Mouse (Mus musculus): Measurements from ENCODE around the gene Rrp12. TPM values are rescaled to one million over a fixed set of nuclear protein-coding genes. Genes with fewer than 3 reads are reported as not detected.
"Not testable (repeated sequence)": the region's sequence is repeated elsewhere in the genome, so short reads cannot be mapped to it uniquely, and the experiment has no call there.

The Rrp12 gene
- polyA plus RNA-seq, 1 experiment = 19.0 TPM

GRCm38 (mm10) chr19:41850719-41851543, 45.0 kb downstream of the Rrp12 start:
- no peak for DNase-seq (ENCODE audit: extremely low spot score in 1 of 2, low spot score in 1 of 2)

- DNase-seq (ENCODE audit: extremely low spot score in 1 of 2, low spot score in 1 of 2) = no peak
Observed at GRCm38 (mm10) chr19:41850021-41850718, 45.8 kb downstream of the Rrp12 start.

- peak; percentile 55 to 83 for DNase-seq (ENCODE audit: extremely low spot score in 1 of 2, low spot score in 1 of 2)
Observed at GRCm38 (mm10) chr19:41847992-41848851, 47.8 kb downstream of the Rrp12 start, which contains the start of gene Frat2. Gene Frat2, minus strand, starts transcription at chr19:41848132.

GRCm38 (mm10) chr19:41847614-41847991, 48.4 kb downstream of the Rrp12 start:
- DNase-seq (ENCODE audit: extremely low spot score in 1 of 2, low spot score in 1 of 2) = not testable (repeated sequence)

- DNase-seq (ENCODE audit: extremely low spot score in 1 of 2, low spot score in 1 of 2) = peak in 1 of 2 experiments; percentile 45
Observed at GRCm38 (mm10) chr19:41847091-41847581, 48.8 kb downstream of the Rrp12 start.

GRCm38 (mm10) chr19:41846366-41847090, 49.4 kb downstream of the Rrp12 start:
- peak in 1 of 2 experiments; percentile 17 for DNase-seq (ENCODE audit: extremely low spot score in 1 of 2, low spot score in 1 of 2)

GRCm38 (mm10) chr19:41844345-41844744, 51.6 kb downstream of the Rrp12 start:
- DNase-seq (ENCODE audit: extremely low spot score in 1 of 2, low spot score in 1 of 2) = no peak

GRCm38 (mm10) chr19:41842706-41843105, 53.3 kb downstream of the Rrp12 start:
- DNase-seq (ENCODE audit: extremely low spot score in 1 of 2, low spot score in 1 of 2) = no peak

- no peak for DNase-seq (ENCODE audit: extremely low spot score in 1 of 2, low spot score in 1 of 2)
Observed at GRCm38 (mm10) chr19:41842196-41842595, 53.8 kb downstream of the Rrp12 start.

- no peak for DNase-seq (ENCODE audit: extremely low spot score in 1 of 2, low spot score in 1 of 2)
Observed at GRCm38 (mm10) chr19:41841105-41841750, 54.7 kb downstream of the Rrp12 start.

- DNase-seq (ENCODE audit: extremely low spot score in 1 of 2, low spot score in 1 of 2) = no peak
Observed at GRCm38 (mm10) chr19:41839685-41840084, 56.3 kb downstream of the Rrp12 start.

- DNase-seq (ENCODE audit: extremely low spot score in 1 of 2, low spot score in 1 of 2) = no peak
Observed at GRCm38 (mm10) chr19:41838808-41839207, 57.2 kb downstream of the Rrp12 start.

GRCm38 (mm10) chr19:41837917-41838261, 58.1 kb downstream of the Rrp12 start:
- no peak for DNase-seq (ENCODE audit: extremely low spot score in 1 of 2, low spot score in 1 of 2)

GRCm38 (mm10) chr19:41837194-41837916, 58.6 kb downstream of the Rrp12 start:
- no peak for DNase-seq (ENCODE audit: extremely low spot score in 1 of 2, low spot score in 1 of 2)

- no peak for DNase-seq (ENCODE audit: extremely low spot score in 1 of 2, low spot score in 1 of 2)
Observed at GRCm38 (mm10) chr19:41836719-41837118, 59.3 kb downstream of the Rrp12 start.

GRCm38 (mm10) chr19:41835816-41836215, 60.2 kb downstream of the Rrp12 start:
- DNase-seq (ENCODE audit: extremely low spot score in 1 of 2, low spot score in 1 of 2) = peak in 1 of 2 experiments; percentile 51

GRCm38 (mm10) chr19:41835407-41835806, 60.6 kb downstream of the Rrp12 start:
- DNase-seq (ENCODE audit: extremely low spot score in 1 of 2, low spot score in 1 of 2) = no peak

- peak in 1 of 2 experiments; percentile 19 for DNase-seq (ENCODE audit: extremely low spot score in 1 of 2, low spot score in 1 of 2)
Observed at GRCm38 (mm10) chr19:41832501-41833201, 63.3 kb downstream of the Rrp12 start.

Data from frontal cortex, adult 2 months (tissue).